Comparison of ENCODE assay signal across 7 mouse cellular contexts in the genomic region with DNA sequence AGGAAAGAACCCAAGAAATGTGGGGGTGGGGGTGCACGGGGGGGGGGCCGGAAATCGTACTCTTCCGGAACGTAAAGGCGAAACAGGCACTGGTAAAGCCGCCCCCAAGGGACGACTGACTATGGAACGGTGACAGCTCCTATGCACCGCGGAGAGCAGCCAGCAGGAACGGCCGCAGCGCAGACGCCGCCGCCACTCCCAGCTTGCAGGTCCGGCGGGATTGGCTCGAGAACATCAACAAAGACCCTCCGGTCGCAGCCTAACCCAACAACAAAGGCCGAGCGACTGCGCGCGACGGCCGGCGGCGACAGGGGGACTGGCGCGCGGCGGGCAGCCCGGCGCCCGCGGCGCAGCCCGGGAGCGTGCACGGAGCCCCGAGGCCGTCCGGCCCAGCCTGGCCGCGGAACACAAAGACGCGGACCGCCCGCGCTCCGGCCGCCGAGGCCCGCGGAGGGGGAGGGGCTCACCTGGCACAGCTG. TPM values are rescaled to one million over a fixed set of nuclear protein-coding genes. Genes with fewer than 3 reads are reported as not detected.
DNase-seq lines count a peak whose midpoint lies in the region; ATAC-seq and TF ChIP-seq lines count a peak whose summit lies in the region.

No protein-coding gene starts in this region.

- H3K4me3 ChIP-seq in embryonic facial prominence, embryonic 13.5 days: peak overlapping the region; percentile 97
- H3K4me3 ChIP-seq in small intestine, adult 2 months (ENCODE audit: low read depth, low read length): peak overlapping the region; percentile 81

- H3K36me3 ChIP-seq in embryonic facial prominence, embryonic 13.5 days: peaks cover 13% of the 10 kb centered on the region
- no peaks in the 10 kb centered on the region for H3K36me3 ChIP-seq in small intestine, adult 2 months (ENCODE audit: control insufficient read depth, insufficient read depth, low read length)

- intact Hi-C loops in heart, postnatal 10 days (cut with DNase I): loop anchor here (2.0 to 10.0 kb wide), 3 partner anchors 70 to 198 kb away; partner anchors contain the start of genes Slc35a1 and Smim8
- intact Hi-C loops in left cerebral cortex, postnatal 4 days (cut with DNase I): loop anchor here (10.0 kb wide), 1 partner anchor 58 kb away; no protein-coding TSS in a partner anchor

- peaks cover 20% of the 10 kb centered on the region for H3K4me1 ChIP-seq in embryonic facial prominence, embryonic 13.5 days
- H3K4me1 ChIP-seq in small intestine, adult 2 months (ENCODE audit: control insufficient read depth, insufficient read depth, insufficient read length, low read length): peaks cover 11% of the 10 kb centered on the region

- H3K27me3 ChIP-seq in embryonic facial prominence, embryonic 13.5 days: no peaks in the 10 kb centered on the region
- H3K27me3 ChIP-seq in small intestine, adult 2 months (ENCODE audit: control insufficient read depth, insufficient read depth, low read length): no peaks in the 10 kb centered on the region

- H3K4me2 ChIP-seq in embryonic facial prominence, embryonic 13.5 days: peak overlapping the region; percentile 64

- DNase-seq in MN1 (ENCODE audit: low spot score): peak; percentile 66
- peak; percentile 67 to 71 for DNase-seq in heart, postnatal 10 days
- DNase-seq in left cerebral cortex, postnatal 4 days: peak; percentile 74

- TF ChIP-seq CTCF in small intestine, adult 2 months (IDR thresholded peaks at IDR 0.05; ENCODE audit: extremely low read depth, insufficient read length, insufficient replicate concordance, low read depth, low read length): no peak

- TF ChIP-seq POLR2A in small intestine, adult 2 months (IDR thresholded peaks at IDR 0.05; ENCODE audit: low read depth, low read length): no peak

- no peaks in the 10 kb centered on the region for H3K9me3 ChIP-seq in embryonic facial prominence, embryonic 13.5 days

- peak; percentile 35 for ATAC-seq in CD4-positive, CD25-positive, alpha-beta regulatory T cell, adult 4 months
- peak; percentile 45 for ATAC-seq in embryonic facial prominence, embryonic 13.5 days (ENCODE audit: insufficient number of reproducible peaks, insufficient read depth, low FRiP score, low TSS enrichment, low read depth)
- ATAC-seq in megakaryocyte progenitor cell, adult 5-6 weeks (replicated peaks; ENCODE audit: poor library complexity): peak; percentile 14

- H3K27ac ChIP-seq in embryonic facial prominence, embryonic 13.5 days: peak overlapping the region; percentile 98
- H3K27ac ChIP-seq in small intestine, adult 2 months (ENCODE audit: insufficient read depth, low read depth, low read length): peak overlapping the region; percentile 85

- peak overlapping the region; percentile 99 for H3K9ac ChIP-seq in embryonic facial prominence, embryonic 13.5 days

- 0% methylated on average over 47 of the region's 58 CpGs for WGBS in embryonic facial prominence, embryonic 13.5 days
- under 1% methylated on average over 58 of the region's 58 CpGs for WGBS in small intestine, adult 2 months

RNA-seq across cellular contexts. Expression of gene Zfp292, which starts 0.4 kb away (rescaled TPM):
- polyA plus RNA-seq in CD4-positive, CD25-positive, alpha-beta regulatory T cell, adult 4 months (2017; shearing (Covaris generic)): 10 to 100 TPM; 22.0 to 28.5 TPM
- 22.2 and 25.6 TPM in 2 replicates for polyA plus RNA-seq in embryonic facial prominence, embryonic 13.5 days (2015; fragmentation: Nextera tagmentation; extraction: Ambion mirVana)
- total RNA-seq in heart, postnatal 10 days (2021): 10 to 100 TPM; 21.4 to 22.4 TPM
- total RNA-seq in left cerebral cortex, postnatal 4 days (2021): 10 to 100 TPM; 43.0 to 44.8 TPM
- 26.6 and 32.5 TPM in 2 replicates for total RNA-seq in megakaryocyte progenitor cell, adult 5-6 weeks (2015)
- 21.5 and 31.3 TPM in 2 replicates for total RNA-seq in megakaryocyte progenitor cell, adult 5-6 weeks (2017)
- 0.30 and 0.94 TPM in 2 replicates for polyA plus RNA-seq in small intestine, adult 2 months (2012; rRNA removed)

RNA-seq across cellular contexts. Expression of gene Cga, which starts 11.2 kb away (rescaled TPM):
- polyA plus RNA-seq in CD4-positive, CD25-positive, alpha-beta regulatory T cell, adult 4 months (2017; shearing (Covaris generic)): not detected
- polyA plus RNA-seq in embryonic facial prominence, embryonic 13.5 days (2015; fragmentation: Nextera tagmentation; extraction: Ambion mirVana): 0.53 TPM in 1 of 2 replicates, not detected in the other
- not detected for total RNA-seq in heart, postnatal 10 days (2021)
- not detected for total RNA-seq in left cerebral cortex, postnatal 4 days (2021)
- not detected in 2 replicates for total RNA-seq in megakaryocyte progenitor cell, adult 5-6 weeks (2015)
- not detected in 2 replicates for total RNA-seq in megakaryocyte progenitor cell, adult 5-6 weeks (2017)
- 0.17 TPM in 1 of 2 replicates, not detected in the other for polyA plus RNA-seq in small intestine, adult 2 months (2012; rRNA removed)

Comparison
In these comparisons a context has a peak if more than half of its experiments do, and no peak if none do; other contexts are left out.
1. Peak in every context shown above with its lines: DNase-seq, ATAC-seq, H3K4me3 ChIP-seq and H3K27ac ChIP-seq.